ENCODE assay signal across 22 mouse cellular contexts in the genomic region with DNA sequence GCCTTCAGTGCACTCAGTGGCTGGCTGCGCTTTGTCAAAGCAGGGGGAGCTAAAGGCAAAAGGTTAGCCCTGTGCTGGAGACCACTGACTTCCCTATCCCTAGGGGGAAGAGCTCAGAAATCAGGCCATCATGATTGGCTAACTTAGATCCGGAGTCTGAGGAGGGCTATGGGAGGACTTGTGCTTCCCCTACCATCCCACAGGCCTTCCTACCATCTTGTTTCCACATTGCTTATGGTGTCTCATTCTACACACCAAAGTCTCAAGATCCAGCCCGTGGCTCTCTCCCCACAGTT.
DNase-seq lines count a peak whose midpoint lies in the region; ATAC-seq and TF ChIP-seq lines count a peak whose summit lies in the region.
"Had no signal": no experiment of that assay in that cellular context is flagged by ENCODE, and none has a peak within 500 bp of the region (broad histone marks: within the 10 kb centered on the region; RNA-seq: fewer than 3 reads in every experiment).

No protein-coding gene starts in this region.

- peaks cover 25% of the 10 kb centered on the region for H3K4me1 ChIP-seq in hindbrain, embryonic 10.5 days (replicated peaks)
- H3K4me1 ChIP-seq in hindbrain, postnatal 0 days (ENCODE audit: insufficient read depth, low read length), result peaks cover 7% of the 10 kb centered on the region; the same call in 1 of the 2 replicates
- 0 out of 2 replicates have a peak, but pooled peaks cover 4% of the 10 kb centered on the region for H3K4me1 ChIP-seq in lung, postnatal 0 days (ENCODE audit: insufficient read depth, low read depth, low read length)
- H3K4me1 ChIP-seq in olfactory bulb, adult 2 months (ENCODE audit: control insufficient read depth, insufficient read depth, low read length), result peaks cover 34% of the 10 kb centered on the region
- H3K4me1 ChIP-seq: forebrain, embryonic 13.5 days; megakaryocyte, embryonic 14.5 days; stomach, embryonic 15.5 days had no signal

- no peak for DNase-seq in hindbrain, embryonic 10.5 days (ENCODE audit: low spot score)
- DNase-seq in hindbrain, postnatal 0 days (ENCODE audit: low spot score), result no peak
- no peak for DNase-seq in lung, postnatal 0 days (ENCODE audit: low spot score)
- DNase-seq in lung, postnatal 25 days (ENCODE audit: low spot score), result no peak
- DNase-seq: cerebellum, adult 2 months; cerebellum, postnatal 36 days; gastrocnemius, postnatal 36 days; heart, postnatal 36 days; kidney, adult 2 months; kidney, postnatal 10 days; layer of hippocampus, postnatal 36 days; liver; retina, postnatal 1 day; thymus, postnatal 14 days had no signal

- H3K27me3 ChIP-seq in hindbrain, embryonic 10.5 days (ENCODE audit: insufficient read depth, poor library complexity, severe bottlenecking), result no peaks in the 10 kb centered on the region
- H3K27me3 ChIP-seq in hindbrain, postnatal 0 days (ENCODE audit: insufficient read depth, low read length), result no peaks in the 10 kb centered on the region
- no peaks in the 10 kb centered on the region for H3K27me3 ChIP-seq in lung, postnatal 0 days (replicated peaks; ENCODE audit: insufficient read depth, low read length)
- H3K27me3 ChIP-seq: forebrain, embryonic 13.5 days; stomach, embryonic 15.5 days had no signal

- 67% methylated on average over 3 of the region's 3 CpGs for WGBS in hindbrain, embryonic 10.5 days
- 49% methylated on average over 3 of the region's 3 CpGs for WGBS in hindbrain, postnatal 0 days
- WGBS in lung, postnatal 0 days, result 58% methylated on average over 3 of the region's 3 CpGs
- 81% methylated on average over 3 of the region's 3 CpGs for WGBS in olfactory bulb, adult 2 months

- no peak overlapping the region for H3K9ac ChIP-seq in hindbrain, postnatal 0 days (replicated peaks; ENCODE audit: low read length)
- H3K9ac ChIP-seq in lung, postnatal 0 days (replicated peaks; ENCODE audit: low read depth), result no peak overlapping the region
- H3K9ac ChIP-seq: forebrain, embryonic 13.5 days; stomach, embryonic 15.5 days had no signal

- TF ChIP-seq POLR2A in olfactory bulb, adult 2 months (IDR thresholded peaks at IDR 0.05; ENCODE audit: insufficient read depth, low read depth, low read length), result no peak

- TF ChIP-seq EP300 in lung, postnatal 0 days (IDR thresholded peaks at IDR 0.05), result no peak

- H3K9me3 ChIP-seq in hindbrain, embryonic 10.5 days, result no peaks in the 10 kb centered on the region
- H3K9me3 ChIP-seq in hindbrain, postnatal 0 days (ENCODE audit: low read length), result no peaks in the 10 kb centered on the region
- H3K9me3 ChIP-seq in lung, postnatal 0 days (ENCODE audit: low read length), result no peaks in the 10 kb centered on the region
- H3K9me3 ChIP-seq: forebrain, embryonic 13.5 days; stomach, embryonic 15.5 days had no signal

- no peak for ATAC-seq in hindbrain, postnatal 0 days
- no peak for ATAC-seq in lung, postnatal 0 days
- peak; percentile 88 for ATAC-seq in megakaryocyte progenitor cell, adult 5-6 weeks (replicated peaks; ENCODE audit: poor library complexity)
- ATAC-seq in cerebellum, adult (ENCODE audit: insufficient number of reproducible peaks, low FRiP score, low TSS enrichment), result no peak
- ATAC-seq: forebrain, embryonic 13.5 days; inflammation-experienced regulatory T-cells, adult 6 months had no signal

- H3K4me3 ChIP-seq in hindbrain, embryonic 10.5 days, result no peak overlapping the region
- no peak overlapping the region for H3K4me3 ChIP-seq in hindbrain, postnatal 0 days (ENCODE audit: low read length)
- H3K4me3 ChIP-seq in lung, postnatal 0 days (ENCODE audit: low read depth, low read length), result no peak overlapping the region
- no peak overlapping the region for H3K4me3 ChIP-seq in olfactory bulb, adult 2 months (ENCODE audit: insufficient read depth, low read depth, low read length)
- H3K4me3 ChIP-seq: forebrain, embryonic 13.5 days; megakaryocyte, embryonic 14.5 days; stomach, embryonic 15.5 days had no signal

- H3K36me3 ChIP-seq in hindbrain, embryonic 10.5 days, result no peaks in the 10 kb centered on the region
- no peaks in the 10 kb centered on the region for H3K36me3 ChIP-seq in hindbrain, postnatal 0 days (ENCODE audit: insufficient read depth, low read length)
- no peaks in the 10 kb centered on the region for H3K36me3 ChIP-seq in lung, postnatal 0 days (ENCODE audit: insufficient read depth, low read length)
- H3K36me3 ChIP-seq: stomach, embryonic 15.5 days had no signal

- H3K27ac ChIP-seq in hindbrain, embryonic 10.5 days, result 0 out of 2 replicates have a peak overlapping the region, but pooled peaks have one; percentile 30
- no peak overlapping the region for H3K27ac ChIP-seq in hindbrain, postnatal 0 days
- H3K27ac ChIP-seq in lung, postnatal 0 days (ENCODE audit: low read length), result peak overlapping the region; percentile 29; the same call in 1 of the 2 replicates
- peak overlapping the region; percentile 98 for H3K27ac ChIP-seq in olfactory bulb, adult 2 months (ENCODE audit: insufficient read depth, low read depth, low read length)
- H3K27ac ChIP-seq: forebrain, embryonic 13.5 days had no signal

- no peak for TF ChIP-seq CTCF in hindbrain, postnatal 0 days (IDR thresholded peaks at IDR 0.05; ENCODE audit: low read depth)
- 0 out of 2 replicates have a peak, but pooled peaks have one; percentile 19 for TF ChIP-seq CTCF in lung, postnatal 0 days (IDR thresholded peaks at IDR 0.05)
- TF ChIP-seq CTCF in olfactory bulb, adult 2 months (IDR thresholded peaks at IDR 0.05; ENCODE audit: insufficient read depth, low read depth, low read length), result no peak

- no peak overlapping the region for H3K4me2 ChIP-seq in hindbrain, postnatal 0 days (ENCODE audit: low read depth, low read length)
- H3K4me2 ChIP-seq in lung, postnatal 0 days (replicated peaks; ENCODE audit: low read depth, low read length), result no peak overlapping the region
- H3K4me2 ChIP-seq: forebrain, embryonic 13.5 days; heart, embryonic 11.5 days; stomach, embryonic 15.5 days had no signal
